Mouse (Mus musculus) intestine, embryonic 15.5 days (tissue): Measurements from ENCODE around the gene Rc3h1. TPM values are rescaled to one million over a fixed set of nuclear protein-coding genes. Genes with fewer than 3 reads are reported as not detected.
"Not testable (repeated sequence)": the region's sequence is repeated elsewhere in the genome, so short reads cannot be mapped to it uniquely, and the experiment has no call there.

ENCODE experiments used
- ATAC-seq: fragments of 200-750 bp; cut with Nextera tagmentation; 2 replicates; pipeline ENCODE4 v1.8.0; 2017; ENCODE audit warnings: moderate TSS enrichment, moderate library complexity
- H3K27ac ChIP-seq: fragments of 300-500 bp; sonication (generic); 2 replicates; pipeline ENCODE4 v1.5.1; 2015; ENCODE audit warnings: mild to moderate bottlenecking, inconsistent platforms
- H3K27me3 ChIP-seq: fragments of 300-500 bp; sonication (generic); replicated peaks from 2 replicates; pipeline ENCODE4 v1.6.1; 2015; ENCODE audit warnings: inconsistent platforms
- H3K36me3 ChIP-seq: fragments of 300-500 bp; sonication (generic); 2 replicates; pipeline ENCODE4 v1.6.1; 2015; ENCODE audit warnings: inconsistent platforms
- H3K4me1 ChIP-seq: fragments of 300-500 bp; sonication (generic); replicated peaks from 2 replicates; pipeline ENCODE4 v1.6.1; 2015; ENCODE audit warnings: inconsistent platforms
- H3K4me2 ChIP-seq: fragments of 300-500 bp; sonication (generic); replicated peaks from 2 replicates; pipeline ENCODE4 v1.6.1; 2015; ENCODE audit warnings: mild to moderate bottlenecking, inconsistent platforms
- H3K4me3 ChIP-seq: fragments of 300-500 bp; sonication (generic); replicated peaks from 2 replicates; pipeline ENCODE4 v1.5.1; 2015; ENCODE audit warnings: inconsistent platforms
- H3K9ac ChIP-seq: fragments of 300-500 bp; sonication (generic); 2 replicates; pipeline ENCODE4 v1.6.1; 2015; ENCODE audit warnings: inconsistent platforms
- H3K9me3 ChIP-seq: fragments of 300-500 bp; sonication (generic); 2 replicates; pipeline ENCODE4 v1.6.1; 2016; ENCODE audit warnings: inconsistent platforms
- WGBS: fragments of 180-500 bp; shearing (Covaris S2); methylation state at CpG from one replicate; pipeline ENCODE4 v1.1.7; 2015; 5-methylcytosine and 5-hydroxymethylcytosine counted together
- polyA plus RNA-seq: library from polyadenylated mRNA; unstranded; fragments of >200 nt; fragmentation: Nextera tagmentation; extraction: Ambion mirVana; gene quantifications from 2 replicates; pipeline ENCODE4 v1.2.1, GENCODE M21; 2015

Gene Rc3h1
- polyA plus RNA-seq, 1 experiment from 2014 or later = 8.0 TPM

- H3K9ac ChIP-seq = no peak within 1 kb of the TSS
- H3K4me3 ChIP-seq = no peak within 1 kb of the TSS
- no peak within 1 kb of the TSS for H3K4me2 ChIP-seq
- H3K27ac ChIP-seq = no peak within 1 kb of the TSS
- no peaks in the 10 kb centered on the region for H3K36me3 ChIP-seq
- WGBS = 80% methylated on average over 4 of the region's 4 CpGs
- H3K9me3 ChIP-seq = no peaks in the 10 kb centered on the region
- no peaks in the 10 kb centered on the region for H3K4me1 ChIP-seq
- no peaks in the 10 kb centered on the region for H3K27me3 ChIP-seq
- ATAC-seq = no peak; the same call in 1 of the 2 replicates
Observed at GRCm38 (mm10) chr1:160978071-160978735, 72.0 kb downstream of the Rc3h1 start, which contains the start of gene Serpinc1. Gene Serpinc1 (plus strand): TSS chr1:160978585.

DNA sequence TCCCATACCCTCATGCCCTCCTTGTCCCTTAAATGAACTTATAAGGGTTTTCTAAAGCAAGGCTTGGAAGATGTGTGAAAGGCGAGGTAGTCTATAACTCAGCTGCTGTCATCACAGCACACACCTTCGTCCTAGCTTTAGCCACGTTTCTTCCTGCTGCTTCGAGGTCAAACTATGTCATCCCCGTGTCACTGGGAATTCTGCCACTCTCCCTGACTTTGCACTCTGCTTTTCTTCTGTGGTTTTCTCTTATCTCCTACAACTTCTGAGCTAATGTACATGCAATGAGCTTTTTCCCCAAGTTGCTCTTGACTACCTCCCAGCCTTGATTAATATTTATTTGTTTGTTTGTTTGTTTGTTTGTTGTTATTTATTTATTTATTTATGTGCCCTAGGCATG is 73.8 kb downstream of the Rc3h1 start:
- Histone ChIP-seq H3K36me3 (no peaks in the 10 kb centered on the region), H3K27me3 (no peaks in the 10 kb centered on the region), H3K9ac (no peak overlapping the region), H3K27ac (no peak overlapping the region), H3K9me3 (no peaks in the 10 kb centered on the region), H3K4me1 (no peaks in the 10 kb centered on the region), H3K4me2 (no peak overlapping the region), H3K4me3 (no peak overlapping the region)
- 56% methylated on average over 5 of the region's 5 CpGs for WGBS
- no peak for ATAC-seq

DNA sequence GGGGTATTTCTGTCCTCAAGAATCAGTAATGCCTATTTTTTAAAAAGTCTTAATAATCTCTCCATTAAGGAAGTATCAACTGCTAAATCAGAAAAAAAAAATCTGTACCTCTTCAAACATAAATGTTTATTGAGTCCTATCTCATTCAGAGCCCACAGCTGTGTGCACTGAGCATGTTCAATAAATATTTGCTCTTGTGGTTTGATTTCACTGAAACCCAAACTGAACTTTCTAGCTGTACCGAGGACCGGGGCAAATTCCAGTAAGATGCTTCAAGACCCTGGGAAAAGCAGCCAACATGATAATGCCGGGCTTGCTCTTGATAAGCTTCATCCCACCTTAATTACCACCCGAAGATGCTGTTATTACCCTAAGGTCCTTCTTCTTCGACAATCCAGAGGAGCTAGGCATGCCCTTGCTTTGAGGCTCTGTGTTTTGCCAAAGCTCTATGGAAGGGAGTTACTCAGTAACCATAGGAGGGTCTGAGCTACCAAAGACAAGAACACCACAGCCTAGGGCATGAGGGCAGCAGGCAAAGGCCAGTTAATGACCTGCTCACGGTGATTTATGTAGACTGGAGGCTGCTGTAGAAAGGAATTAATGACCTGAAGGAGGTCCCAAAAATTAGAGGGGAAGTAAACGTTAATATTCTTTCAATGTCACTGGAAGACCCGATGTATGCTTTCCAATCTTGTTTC is 74.5 kb downstream of the Rc3h1 start:
- Histone ChIP-seq H3K4me3 (no peak overlapping the region), H3K4me2 (no peak overlapping the region), H3K9me3 (no peaks in the 10 kb centered on the region), H3K36me3 (no peaks in the 10 kb centered on the region), H3K27me3 (no peaks in the 10 kb centered on the region), H3K27ac (no peak overlapping the region), H3K9ac (no peak overlapping the region), H3K4me1 (no peaks in the 10 kb centered on the region)
- peak; percentile 34; the same call in 1 of the 2 replicates for ATAC-seq
- 54% methylated on average over 8 of the region's 8 CpGs for WGBS

DNA sequence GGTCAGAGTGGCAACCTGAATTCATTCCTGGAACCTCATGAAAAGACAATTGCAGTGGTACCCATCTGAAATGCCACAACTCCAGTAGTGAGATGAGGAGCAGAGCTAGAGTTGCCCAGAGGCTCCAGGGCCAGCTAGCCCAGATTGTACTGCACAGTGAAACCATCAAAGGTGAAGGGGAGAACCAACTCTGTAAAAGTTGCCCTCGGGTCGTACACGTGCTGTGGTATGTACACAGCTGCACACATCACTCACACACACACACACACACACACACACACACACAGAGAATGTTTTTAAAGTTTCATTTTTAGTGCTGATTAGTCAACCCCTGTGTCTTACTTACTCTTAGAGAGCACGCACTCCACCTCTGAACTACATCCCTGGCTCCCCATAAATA is 75.1 kb downstream of the Rc3h1 start:
- no peak overlapping the region for H3K4me2 ChIP-seq
- H3K36me3 ChIP-seq = no peaks in the 10 kb centered on the region
- no peak for ATAC-seq
- no peaks in the 10 kb centered on the region for H3K9me3 ChIP-seq
- no peak overlapping the region for H3K27ac ChIP-seq
- no peak overlapping the region for H3K9ac ChIP-seq
- H3K27me3 ChIP-seq = no peaks in the 10 kb centered on the region
- no peaks in the 10 kb centered on the region for H3K4me1 ChIP-seq
- 80% methylated on average over 4 of the region's 4 CpGs for WGBS
- H3K4me3 ChIP-seq = no peak overlapping the region

- Histone ChIP-seq H3K27ac (no peak overlapping the region), H3K4me1 (no peaks in the 10 kb centered on the region), H3K4me2 (no peak overlapping the region), H3K36me3 (no peaks in the 10 kb centered on the region), H3K27me3 (no peaks in the 10 kb centered on the region), H3K9ac (no peak overlapping the region), H3K4me3 (no peak overlapping the region), H3K9me3 (no peaks in the 10 kb centered on the region)
- no peak for ATAC-seq
- WGBS = 67% methylated on average over 3 of the region's 3 CpGs
Observed at GRCm38 (mm10) chr1:160982887-160983286, 76.7 kb downstream of the Rc3h1 start.

DNA sequence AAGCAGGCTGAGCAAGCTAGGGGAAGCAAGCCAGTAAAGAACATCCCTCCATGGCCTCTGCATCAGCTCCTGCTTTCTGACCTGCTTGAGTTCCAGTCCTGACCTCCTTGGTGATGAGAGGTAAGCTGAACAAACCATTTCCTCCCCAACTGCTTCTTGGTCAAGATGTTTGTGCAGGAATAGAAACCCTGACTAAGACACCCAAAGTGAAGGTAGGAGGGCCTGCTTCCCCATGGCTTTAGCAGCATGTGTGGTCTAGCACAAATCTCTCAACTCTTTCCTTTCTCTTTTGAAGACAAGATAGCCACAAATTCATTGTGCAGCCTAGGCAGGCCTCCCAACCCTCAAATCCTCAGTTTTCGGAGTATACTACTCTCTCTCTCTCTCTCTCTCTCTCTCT is 78.5 kb downstream of the Rc3h1 start:
- H3K27me3 ChIP-seq, ATAC-seq, H3K27ac ChIP-seq, H3K36me3 ChIP-seq, H3K9ac ChIP-seq, H3K9me3 ChIP-seq, H3K4me1 ChIP-seq, H3K4me2 ChIP-seq, H3K4me3 ChIP-seq: not testable (repeated sequence)
- WGBS = 100% methylated on average over 1 of the region's 1 CpGs

DNA sequence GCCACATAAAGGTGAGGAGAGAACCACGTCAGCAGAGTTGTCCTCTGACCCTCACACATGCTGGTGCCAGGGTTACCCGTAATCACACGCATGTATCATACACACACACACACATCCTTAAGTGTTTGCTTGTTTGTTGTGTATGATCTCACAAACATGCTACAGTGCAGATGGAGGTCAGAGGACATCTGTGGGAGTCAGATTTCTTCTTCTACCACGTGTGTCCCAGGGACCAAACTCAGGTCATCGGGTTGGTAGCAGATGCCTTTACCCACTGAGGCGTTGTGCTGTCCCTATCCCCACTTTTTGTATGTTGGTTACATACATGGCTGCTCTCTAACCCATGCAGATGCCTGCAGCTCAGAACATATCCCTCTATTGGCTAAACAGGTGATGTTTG is 79.3 kb downstream of the Rc3h1 start:
- H3K36me3 ChIP-seq = no peaks in the 10 kb centered on the region
- no peaks in the 10 kb centered on the region for H3K27me3 ChIP-seq
- no peak overlapping the region for H3K27ac ChIP-seq
- no peak for ATAC-seq
- H3K4me2 ChIP-seq = no peak overlapping the region
- H3K9ac ChIP-seq = no peak overlapping the region
- no peaks in the 10 kb centered on the region for H3K4me1 ChIP-seq
- H3K4me3 ChIP-seq = no peak overlapping the region
- H3K9me3 ChIP-seq = no peaks in the 10 kb centered on the region
- WGBS = 80% methylated on average over 6 of the region's 6 CpGs

DNA sequence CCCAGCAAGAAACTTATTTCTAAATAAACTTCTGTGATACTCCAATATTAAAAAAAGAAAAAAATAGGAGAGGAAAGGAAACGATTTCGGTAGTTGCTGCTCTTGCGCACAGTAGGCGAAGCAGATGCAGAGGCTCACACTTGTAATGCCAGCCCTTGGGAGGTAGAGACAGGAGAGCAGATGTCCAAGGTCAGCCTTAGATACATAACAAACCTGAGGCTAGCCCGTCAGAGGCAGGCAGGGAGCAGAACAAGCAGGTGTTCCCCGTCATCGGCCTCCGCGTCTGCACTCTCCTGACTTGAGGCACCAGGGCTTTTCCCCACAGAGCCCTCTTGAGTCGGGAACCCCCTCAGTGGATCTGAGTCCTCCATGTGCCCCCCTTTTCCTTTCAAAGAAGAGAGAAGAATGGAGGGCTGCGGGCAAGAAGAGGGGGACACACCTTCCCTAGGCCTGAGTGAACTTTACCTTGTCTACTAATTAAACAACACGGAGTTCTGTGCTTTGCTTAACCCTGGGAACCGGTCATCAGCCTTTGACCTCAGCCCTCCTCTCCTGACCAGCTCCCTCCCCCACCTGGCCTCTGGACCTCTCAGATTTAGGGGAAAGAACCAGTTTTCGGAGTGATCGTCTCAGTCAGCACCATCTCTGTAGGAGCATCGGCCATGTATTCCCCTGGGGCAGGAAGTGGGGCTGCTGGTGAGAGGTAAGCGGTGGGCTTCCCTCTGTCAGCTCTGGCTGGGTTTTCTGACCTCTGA is 80.8 kb downstream of the Rc3h1 start:
- Histone ChIP-seq H3K27me3 (no peaks in the 10 kb centered on the region), H3K36me3 (no peaks in the 10 kb centered on the region), H3K4me2 (no peak overlapping the region), H3K9me3 (no peaks in the 10 kb centered on the region), H3K27ac (no peak overlapping the region), H3K4me3 (no peak overlapping the region), H3K4me1 (no peaks in the 10 kb centered on the region), H3K9ac (no peak overlapping the region)
- WGBS = 72% methylated on average over 17 of the region's 17 CpGs
- ATAC-seq = no peak

DNA sequence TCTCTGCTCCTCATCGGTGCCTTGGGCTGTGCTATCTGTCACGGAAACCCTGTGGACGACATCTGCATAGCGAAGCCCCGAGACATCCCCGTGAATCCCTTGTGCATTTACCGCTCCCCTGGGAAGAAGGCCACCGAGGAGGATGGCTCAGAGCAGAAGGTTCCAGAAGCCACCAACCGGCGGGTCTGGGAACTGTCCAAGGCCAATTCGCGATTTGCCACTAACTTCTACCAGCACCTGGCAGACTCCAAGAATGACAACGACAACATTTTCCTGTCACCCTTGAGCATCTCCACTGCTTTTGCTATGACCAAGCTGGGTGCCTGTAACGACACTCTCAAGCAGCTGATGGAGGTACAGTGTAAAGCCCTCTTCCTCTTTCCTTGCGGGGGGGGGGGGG is 83.2 kb downstream of the Rc3h1 start:
- Histone ChIP-seq H3K9me3 (no peaks in the 10 kb centered on the region), H3K4me3 (no peak overlapping the region), H3K4me2 (no peak overlapping the region), H3K9ac (no peak overlapping the region), H3K4me1 (no peaks in the 10 kb centered on the region), H3K27ac (no peak overlapping the region), H3K27me3 (no peaks in the 10 kb centered on the region), H3K36me3 (no peaks in the 10 kb centered on the region)
- 87% methylated on average over 15 of the region's 15 CpGs for WGBS
- no peak for ATAC-seq

DNA sequence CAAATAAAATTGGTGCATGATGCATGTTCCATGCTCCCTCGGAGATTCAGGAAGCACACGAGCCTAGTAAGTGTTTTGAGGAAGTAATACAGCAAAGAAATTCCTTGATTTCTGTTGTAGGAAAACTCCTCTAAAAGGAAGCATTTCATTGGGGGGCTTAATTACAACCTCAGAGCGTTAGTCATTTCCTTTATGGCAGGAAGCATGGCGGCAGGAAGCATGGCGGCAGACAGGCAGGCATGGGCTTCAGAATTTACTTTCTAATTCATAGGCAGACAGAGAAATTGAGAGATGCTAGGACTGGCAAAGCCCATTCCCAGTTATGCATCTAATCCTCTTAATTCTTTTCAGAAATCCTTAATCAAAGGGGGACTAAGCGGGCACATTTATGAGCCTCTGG is 87.6 kb downstream of the Rc3h1 start:
- H3K9me3 ChIP-seq = no peaks in the 10 kb centered on the region
- H3K9ac ChIP-seq = no peak overlapping the region
- ATAC-seq = no peak
- no peak overlapping the region for H3K27ac ChIP-seq
- 85% methylated on average over 6 of the region's 6 CpGs for WGBS
- no peak overlapping the region for H3K4me2 ChIP-seq
- no peak overlapping the region for H3K4me3 ChIP-seq
- no peaks in the 10 kb centered on the region for H3K36me3 ChIP-seq
- H3K27me3 ChIP-seq = no peaks in the 10 kb centered on the region
- H3K4me1 ChIP-seq = no peaks in the 10 kb centered on the region

- WGBS = 69% methylated on average over 4 of the region's 4 CpGs
Observed at GRCm38 (mm10) chr1:161004942-161005341, 98.7 kb downstream of the Rc3h1 start.

DNA sequence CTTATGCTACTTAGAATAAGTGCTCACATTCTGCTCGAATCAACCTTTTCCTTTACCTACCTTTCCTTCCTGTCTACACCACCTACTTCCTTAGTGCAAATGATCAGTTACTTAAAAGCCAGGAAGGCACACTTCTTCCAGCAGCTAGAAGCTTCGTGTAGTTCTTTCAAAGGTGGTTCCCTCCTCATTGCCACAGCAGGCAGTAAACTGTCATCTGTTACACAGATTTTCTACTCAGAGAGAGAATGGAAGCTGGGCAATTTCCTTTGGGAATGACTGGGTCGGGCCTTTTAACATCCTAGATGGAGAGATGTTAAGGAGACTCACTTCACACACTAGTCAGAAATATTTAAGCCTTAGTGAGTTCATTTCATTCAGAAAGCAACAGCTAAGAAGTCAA is 99.3 kb downstream of the Rc3h1 start:
- 77% methylated on average over 3 of the region's 3 CpGs for WGBS

More at GRCm38 (mm10) chr1:161004942-161005341, 98.7 kb downstream of the Rc3h1 start:
- no peak overlapping the region for H3K27ac ChIP-seq
- H3K4me1 ChIP-seq = no peaks in the 10 kb centered on the region
- no peaks in the 10 kb centered on the region for H3K27me3 ChIP-seq
- H3K36me3 ChIP-seq = no peaks in the 10 kb centered on the region; the same call in 1 of the 2 replicates
- H3K9ac ChIP-seq = no peak overlapping the region
- no peaks in the 10 kb centered on the region for H3K9me3 ChIP-seq
- no peak overlapping the region for H3K4me2 ChIP-seq
- ATAC-seq = no peak
- H3K4me3 ChIP-seq = no peak overlapping the region

More for the DNA sequence above, 99.3 kb downstream of the Rc3h1 start:
- Histone ChIP-seq H3K36me3 (no peaks in the 10 kb centered on the region; the same call in 1 of the 2 replicates), H3K9me3 (no peaks in the 10 kb centered on the region), H3K9ac (no peak overlapping the region), H3K27me3 (no peaks in the 10 kb centered on the region), H3K4me2 (no peak overlapping the region), H3K27ac (no peak overlapping the region), H3K4me1 (no peaks in the 10 kb centered on the region), H3K4me3 (no peak overlapping the region)
- ATAC-seq = no peak
